Mouse (Mus musculus) retina, postnatal 1 day (tissue): ENCODE data around the gene Ugp2.
A peak's percentile ranks its signal among the peaks of the same experiment; 100 is the strongest.
"Not testable (repeated sequence)": the region's sequence is repeated elsewhere in the genome, so short reads cannot be mapped to it uniquely, and the experiment has no call there.

ENCODE experiments used
- DNase-seq: peaks from one replicate; pipeline ENCODE4 v3.0.0-alpha.2; 2012

Ugp2 gene

GRCm38 (mm10) chr11:21332639-21333295 lies 38.2 kb downstream of the Ugp2 start:
- DNase-seq, result no peak

DNA sequence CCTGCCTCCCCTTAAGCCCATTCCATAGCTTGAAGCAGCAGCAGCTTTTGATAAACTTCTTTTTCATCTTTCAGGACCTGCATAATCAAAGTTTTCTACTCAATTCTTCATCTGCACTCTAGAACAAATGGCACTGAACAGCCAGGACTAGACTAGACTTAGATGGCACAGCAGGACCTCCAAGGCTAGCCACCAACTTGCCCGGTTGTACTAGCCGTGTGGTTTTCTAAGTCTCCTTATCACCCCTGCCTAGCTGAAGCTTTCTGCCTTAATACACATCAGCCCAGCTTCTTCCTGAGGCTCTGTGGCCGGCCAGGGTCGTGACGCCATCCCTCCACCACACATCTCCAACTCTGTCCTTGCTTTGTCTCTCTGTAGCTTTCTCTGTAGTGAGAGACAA lies 42.9 kb downstream of the Ugp2 start:
- DNase-seq, result no peak

GRCm38 (mm10) chr11:21327486-21327885 lies 43.5 kb downstream of the Ugp2 start:
- DNase-seq, result no peak

DNA sequence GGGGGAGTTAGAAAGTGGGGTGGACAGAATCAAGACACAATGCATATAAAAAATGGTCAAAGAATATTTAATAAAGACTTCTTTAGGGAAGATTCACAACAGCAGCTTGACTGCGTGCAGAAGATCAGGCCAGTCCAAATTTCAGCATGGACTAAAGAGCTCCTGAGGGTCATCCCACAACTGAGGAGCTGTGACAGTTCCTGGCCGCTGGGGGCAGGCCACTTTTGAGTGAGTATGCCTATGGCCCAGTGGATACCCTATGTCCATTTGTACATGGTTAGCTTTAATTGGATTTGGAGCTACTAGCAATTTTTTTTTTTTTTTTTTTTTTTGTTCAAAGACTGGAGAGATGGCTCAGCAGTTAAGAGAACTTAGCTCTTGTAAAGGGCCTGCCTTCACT lies 44.2 kb downstream of the Ugp2 start:
- peak; percentile 21 for DNase-seq

DNA sequence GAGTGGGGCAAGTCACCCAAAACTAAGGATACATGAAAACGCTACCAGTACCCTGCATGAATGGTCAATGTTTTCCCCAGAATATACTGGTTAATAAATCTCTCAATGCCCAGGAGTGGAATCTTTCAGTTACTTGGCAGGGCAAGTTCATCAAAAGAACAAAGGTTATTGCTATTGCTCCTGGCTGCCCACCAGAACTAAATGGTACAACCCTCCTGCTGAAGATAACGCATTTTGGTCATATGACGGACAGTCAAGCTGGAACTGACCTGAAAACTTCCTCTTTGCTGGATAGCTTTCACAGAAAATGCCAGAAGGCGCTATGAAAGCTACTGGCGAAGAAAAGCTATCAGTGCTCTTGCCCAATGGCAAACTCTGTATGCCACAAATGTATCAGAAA lies 45.2 kb downstream of the Ugp2 start:
- DNase-seq, result no peak

DNA sequence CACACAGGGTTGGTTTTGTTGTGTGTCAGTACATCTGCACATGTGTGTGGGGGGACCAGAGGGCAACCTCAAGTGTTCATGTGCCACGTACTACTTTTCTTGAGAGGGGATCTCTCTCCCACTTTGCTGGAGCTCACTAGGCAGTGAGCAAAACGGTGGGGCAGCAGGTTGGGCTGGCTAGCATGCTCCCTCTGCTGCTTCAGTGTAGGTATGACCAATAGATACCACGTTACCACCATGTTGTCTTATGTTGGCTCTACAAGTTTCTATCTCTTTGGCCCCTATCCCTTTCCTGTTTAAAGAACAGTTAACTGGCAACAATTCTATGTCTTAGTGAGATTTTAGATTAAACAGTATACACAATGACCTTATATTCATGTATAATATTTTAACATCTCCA lies 48.7 kb downstream of the Ugp2 start:
- DNase-seq, result no peak

DNA sequence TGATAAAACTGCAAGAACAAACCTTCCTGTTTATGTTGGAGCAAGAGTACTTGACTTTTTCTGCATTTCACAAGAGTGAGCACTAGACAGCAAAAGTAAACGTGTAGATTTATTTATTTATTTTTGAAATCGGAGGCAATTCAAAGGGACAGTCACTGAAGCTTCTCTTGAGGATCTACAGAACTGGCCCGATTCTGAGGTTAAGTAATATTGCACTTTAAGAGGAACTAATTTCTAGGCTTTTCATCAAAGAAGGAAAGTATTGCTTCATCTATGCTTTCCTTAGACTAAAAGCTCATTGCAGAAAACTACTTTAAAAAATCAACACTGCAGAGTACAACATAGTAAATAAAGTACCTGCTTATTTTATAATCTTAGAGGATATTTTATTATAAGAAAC lies 49.4 kb downstream of the Ugp2 start:
- no peak for DNase-seq

GRCm38 (mm10) chr11:21313922-21314657 lies 56.9 kb downstream of the Ugp2 start:
- no peak for DNase-seq

GRCm38 (mm10) chr11:21309516-21309915 lies 61.5 kb downstream of the Ugp2 start:
- peak; percentile 46 for DNase-seq

GRCm38 (mm10) chr11:21308119-21308518 lies 62.9 kb downstream of the Ugp2 start:
- DNase-seq, result peak; percentile 8

GRCm38 (mm10) chr11:21307078-21307668 lies 63.8 kb downstream of the Ugp2 start:
- no peak for DNase-seq

DNA sequence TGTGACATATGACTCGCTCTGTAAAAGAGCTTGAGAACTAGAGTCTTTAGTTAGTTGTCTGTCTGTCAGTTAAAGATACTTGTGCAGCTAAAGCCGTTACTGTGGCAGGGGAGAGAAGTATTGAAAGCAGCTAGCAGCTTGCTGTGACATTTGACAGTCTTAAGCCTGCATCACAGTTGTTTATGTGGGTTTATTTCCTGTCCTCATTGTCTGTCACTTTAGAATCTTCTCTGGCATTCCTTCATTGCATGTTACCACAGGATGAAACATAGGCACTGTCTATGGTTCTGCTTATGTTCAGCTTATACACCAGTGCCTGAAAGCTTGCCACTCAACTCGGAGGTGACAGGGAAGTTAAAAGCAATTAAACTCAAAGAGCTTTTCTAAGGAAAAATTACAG lies 67.4 kb downstream of the Ugp2 start:
- DNase-seq, result no peak

DNA sequence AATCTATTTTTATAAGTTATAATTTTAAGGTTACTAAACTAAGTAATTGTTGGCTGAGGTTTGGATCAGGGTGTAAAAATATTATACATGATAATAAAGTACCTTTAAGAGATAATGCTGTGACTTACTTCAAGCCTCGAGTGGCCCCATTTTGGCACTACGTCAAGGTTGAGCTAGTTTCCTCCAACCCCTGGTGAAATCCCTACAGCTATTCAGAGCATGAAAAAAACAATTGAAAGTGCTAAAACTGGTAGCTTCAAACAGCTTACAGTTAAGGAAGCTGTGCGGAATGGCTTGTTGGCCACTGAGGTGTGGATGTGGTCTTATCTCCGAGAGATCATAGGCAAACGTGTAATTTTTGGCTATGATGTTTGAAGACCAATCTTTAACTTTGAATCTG lies 75.5 kb downstream of the Ugp2 start:
- DNase-seq, result no peak

DNA sequence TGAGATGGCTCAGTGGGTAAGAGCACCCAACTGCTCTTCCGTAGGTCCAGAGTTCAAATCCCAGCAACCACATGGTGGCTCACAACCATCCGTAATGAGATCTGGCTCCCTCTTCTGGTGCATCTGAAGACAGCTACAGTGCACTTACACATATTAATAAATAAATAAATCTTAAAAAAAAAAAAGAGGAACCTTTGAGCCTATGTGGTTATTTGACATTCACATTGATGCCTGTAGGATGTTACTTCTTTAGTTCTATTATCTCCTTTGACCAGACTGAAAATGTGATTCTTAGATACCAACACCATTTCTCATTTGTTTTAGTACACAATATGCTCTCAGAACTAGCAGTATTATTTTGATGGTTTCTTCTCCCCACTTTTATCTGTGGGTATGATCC lies 82.8 kb downstream of the Ugp2 start:
- DNase-seq, result not testable (repeated sequence)

DNA sequence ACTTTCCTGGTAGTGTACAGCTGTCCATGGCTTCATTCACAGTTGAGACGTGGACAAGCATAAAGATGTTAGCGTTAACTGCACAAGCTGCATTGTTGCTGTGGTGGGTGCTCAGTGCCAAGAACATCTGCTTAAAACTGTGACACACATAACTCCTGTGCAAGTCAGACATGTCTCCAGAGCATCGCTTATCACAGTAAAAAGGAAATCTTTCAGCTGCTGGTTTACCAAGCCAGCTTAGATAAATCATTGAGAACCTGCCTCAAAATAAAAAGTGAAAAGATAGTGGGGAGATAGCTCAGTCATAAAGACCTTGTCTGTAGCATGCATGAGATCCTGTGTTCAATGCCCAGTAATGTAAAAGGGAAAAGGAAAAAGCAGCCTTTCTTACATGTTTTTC lies 84.6 kb downstream of the Ugp2 start:
- DNase-seq, result no peak

GRCm38 (mm10) chr11:21276151-21276550 lies 94.8 kb downstream of the Ugp2 start:
- DNase-seq, result no peak
